Mouse (Mus musculus) spleen, postnatal 10 days (tissue): ENCODE results near the gene Tead1.

Source experiments
- DNase-seq, 2 experiments: peaks; one replicate each; pipeline ENCODE4 v3.0.0; 2021 to 2022; ENCODE audit warnings: low spot score in 2 of 2

Tead1 gene

DNA sequence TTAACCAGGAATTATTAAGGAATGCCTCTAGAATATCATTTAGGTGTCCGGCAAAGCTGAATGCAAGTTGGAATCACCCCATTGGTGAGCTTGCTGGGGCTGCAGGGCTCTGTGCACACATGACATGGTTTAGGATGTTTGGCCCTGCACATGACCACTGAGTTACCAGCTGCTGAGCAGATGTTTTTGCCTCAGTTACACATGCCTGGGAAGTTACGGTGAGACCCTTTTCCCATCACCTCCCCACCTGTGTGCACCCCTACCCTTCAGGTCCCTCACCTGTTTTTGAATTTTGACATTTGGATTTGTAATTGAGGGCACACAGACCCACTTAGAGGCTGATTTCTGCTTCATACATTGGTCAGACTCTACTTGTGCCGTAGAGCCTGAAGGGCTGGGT lies 6.9 kb downstream of the Tead1 start:
- DNase-seq = no peak

DNA sequence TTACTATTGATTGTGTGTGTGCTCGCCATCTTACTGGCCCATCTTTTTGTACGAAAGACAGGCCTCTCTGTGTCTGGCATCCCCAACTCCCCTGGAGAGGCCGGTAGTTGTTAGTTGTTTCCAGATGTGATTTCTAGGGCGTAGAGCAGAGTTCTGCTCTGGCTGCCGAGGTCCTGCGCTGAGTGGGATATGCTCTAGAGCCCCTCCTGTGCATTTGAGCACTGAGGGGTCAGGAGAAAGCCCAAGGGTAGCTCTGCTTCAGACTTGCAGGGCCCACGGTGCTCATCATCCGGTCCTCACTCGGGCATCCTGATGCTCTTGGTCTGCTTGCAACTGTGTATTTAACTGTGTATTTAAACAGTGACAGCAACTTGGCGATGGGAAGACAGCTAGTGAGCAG lies 7.5 kb downstream of the Tead1 start:
- no peak for DNase-seq

DNA sequence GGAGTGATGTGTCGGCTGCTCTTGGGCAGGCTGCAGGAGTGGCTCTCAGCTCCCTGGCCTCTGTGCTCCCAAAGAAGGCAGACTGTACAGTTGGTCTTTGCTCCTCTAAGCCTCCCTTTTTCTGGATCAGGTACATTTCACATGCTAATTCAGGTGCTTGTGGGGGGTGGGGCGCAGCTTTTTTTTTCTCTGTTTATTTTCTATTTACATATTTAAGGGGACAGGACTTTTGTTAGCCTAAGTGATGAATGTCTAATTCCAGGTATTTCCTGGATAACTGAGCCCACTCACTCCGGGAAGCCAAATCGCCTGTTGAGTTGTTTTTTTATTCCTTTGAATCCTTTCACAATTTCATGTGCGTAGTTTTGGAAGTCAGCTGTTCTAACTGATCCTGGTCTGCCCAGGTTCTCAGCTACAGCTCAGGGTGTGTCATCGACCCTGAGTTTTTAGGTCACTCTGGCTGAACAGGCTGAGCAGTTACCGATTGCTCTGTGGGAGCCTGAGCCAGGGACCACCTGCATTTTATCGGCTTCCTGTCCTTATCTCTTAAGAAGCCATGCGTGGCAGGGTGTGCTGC lies 9.4 kb downstream of the Tead1 start:
- DNase-seq = no peak

DNA sequence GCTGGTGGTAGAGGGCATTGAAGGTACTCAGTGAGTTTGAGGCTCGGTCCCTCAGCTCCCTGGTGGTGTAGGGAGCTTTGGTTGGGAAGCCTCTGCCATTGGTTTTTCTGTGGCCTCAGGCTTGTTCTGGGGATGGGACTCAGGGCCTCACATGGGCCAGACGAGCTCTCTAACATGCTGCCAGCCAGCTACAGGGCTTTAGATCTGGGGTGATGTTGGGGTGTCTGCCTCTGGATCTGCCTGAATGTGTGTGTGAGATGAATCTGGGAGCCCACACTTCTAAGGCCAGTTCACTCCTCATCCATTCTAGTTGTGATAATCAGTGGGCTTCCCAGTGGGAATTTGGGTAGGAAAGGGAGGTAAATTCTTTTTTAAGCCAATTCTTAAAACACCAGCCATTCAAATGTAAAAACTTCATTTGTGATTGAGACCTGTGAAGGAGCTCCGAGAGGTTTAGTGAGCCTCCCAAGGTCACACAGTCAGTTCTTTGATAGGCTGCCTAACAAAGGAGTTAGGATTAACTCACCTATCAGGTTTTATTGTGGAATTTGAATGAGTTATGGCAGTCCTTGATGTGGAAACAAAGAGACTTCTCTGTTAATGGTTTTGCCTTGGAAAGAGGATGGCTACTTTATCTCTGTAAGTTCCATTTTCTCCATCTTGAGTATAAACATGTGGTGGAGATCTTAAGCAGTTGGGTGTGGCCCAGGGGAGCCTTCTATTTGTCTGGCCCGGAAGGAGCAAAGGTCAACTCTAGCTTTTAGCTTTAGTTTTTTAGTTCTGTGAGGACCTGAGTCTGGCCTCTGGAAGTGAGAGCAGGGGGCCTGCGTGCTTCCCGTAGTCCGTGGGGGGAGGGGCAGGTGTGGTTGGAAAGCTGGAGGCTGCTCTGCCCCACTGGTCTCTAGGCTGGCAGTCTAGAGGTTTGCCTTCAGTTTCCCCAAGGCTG lies 12.0 kb downstream of the Tead1 start:
- no peak for DNase-seq

DNA sequence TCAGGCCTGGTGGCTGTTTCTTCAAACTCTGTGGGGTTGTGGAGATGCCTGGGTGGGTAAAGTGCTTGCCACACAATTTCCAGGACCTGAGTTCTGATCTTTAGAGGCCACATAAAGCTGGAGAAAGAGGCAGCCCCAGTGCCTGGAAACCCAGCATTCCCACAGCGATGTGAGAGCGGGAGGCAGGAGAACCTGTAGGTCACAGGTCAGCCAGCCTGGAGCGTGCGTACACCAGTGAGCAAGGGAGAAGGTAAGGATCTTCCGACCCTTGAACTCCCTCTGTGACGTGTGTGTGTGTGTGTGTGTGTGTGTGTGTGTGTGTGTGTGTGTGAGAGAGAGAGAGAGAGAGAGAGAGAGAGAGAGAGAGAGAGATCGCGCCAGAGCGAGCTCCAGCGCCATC lies 14.4 kb downstream of the Tead1 start:
- DNase-seq = no peak

DNA sequence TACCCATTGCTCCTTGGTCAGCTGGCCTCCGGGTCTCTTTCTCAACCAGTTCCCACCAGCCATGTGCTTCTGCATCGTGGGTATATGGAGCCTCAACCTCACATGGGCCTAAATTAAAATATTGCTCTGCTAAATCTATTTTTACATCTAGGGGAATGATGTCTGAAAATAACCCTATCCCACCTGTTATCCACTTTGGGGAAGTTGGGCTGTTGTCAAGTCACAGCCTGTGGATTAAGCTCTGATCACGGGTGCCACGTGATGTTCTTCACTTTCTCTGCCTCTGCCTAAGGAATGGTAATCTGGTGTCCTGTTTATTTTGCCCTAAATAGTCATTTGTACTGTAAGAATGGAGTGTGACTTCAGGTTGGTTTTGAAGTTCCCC lies 17.7 kb downstream of the Tead1 start:
- no peak for DNase-seq

DNA sequence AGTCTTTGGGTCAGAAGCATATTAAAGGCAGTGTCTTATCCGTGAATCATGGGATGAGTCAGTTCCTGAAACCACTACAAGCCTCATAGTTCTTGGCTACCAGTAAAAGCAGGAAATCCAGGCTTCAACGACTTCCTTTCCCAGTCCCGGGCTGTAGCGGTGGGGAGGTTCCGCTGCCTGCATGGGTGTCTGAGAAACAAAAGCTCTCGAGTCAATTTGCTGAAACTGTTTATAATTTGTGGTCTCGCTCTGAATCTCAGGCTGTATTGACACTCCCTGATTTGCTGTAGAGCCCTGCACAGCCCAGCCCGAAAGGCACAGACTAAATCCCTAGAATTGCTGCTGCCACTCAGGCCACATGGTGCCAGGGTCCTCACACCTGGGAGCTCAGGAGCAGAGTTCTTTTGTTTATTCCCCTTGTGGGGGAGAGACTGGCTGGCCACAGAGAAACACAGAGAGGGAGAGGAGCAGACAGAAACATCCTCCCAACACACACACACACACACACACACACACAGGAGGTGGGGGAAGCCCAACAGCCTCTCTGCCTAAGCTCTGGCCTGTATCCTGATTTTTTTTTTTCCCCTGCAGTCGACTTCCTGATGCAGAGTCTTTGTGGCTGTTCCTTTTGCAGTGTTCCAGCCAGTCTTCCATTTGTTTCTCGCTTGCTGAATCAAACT lies 18.2 kb downstream of the Tead1 start:
- no peak for DNase-seq

DNA sequence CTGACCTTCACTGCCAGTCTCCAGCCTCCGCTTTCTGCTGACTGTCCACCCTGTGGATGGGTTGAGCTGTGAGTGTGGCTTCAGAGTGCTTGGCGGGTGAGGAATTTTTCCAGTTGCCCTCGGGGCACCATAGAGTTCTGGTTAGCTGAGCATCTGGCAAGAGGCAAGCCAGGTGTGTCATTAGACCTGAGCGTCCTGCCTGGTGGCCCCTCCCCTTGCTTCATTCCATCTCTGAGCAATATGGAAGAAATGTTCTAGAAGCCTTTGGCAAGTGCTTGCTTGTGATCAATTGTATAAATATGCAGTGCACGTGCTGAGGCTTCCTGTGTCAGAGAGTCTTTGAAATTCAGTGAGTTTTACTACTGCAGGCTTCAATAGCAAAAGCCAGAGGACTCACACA lies 21.0 kb downstream of the Tead1 start:
- DNase-seq = no peak

DNA sequence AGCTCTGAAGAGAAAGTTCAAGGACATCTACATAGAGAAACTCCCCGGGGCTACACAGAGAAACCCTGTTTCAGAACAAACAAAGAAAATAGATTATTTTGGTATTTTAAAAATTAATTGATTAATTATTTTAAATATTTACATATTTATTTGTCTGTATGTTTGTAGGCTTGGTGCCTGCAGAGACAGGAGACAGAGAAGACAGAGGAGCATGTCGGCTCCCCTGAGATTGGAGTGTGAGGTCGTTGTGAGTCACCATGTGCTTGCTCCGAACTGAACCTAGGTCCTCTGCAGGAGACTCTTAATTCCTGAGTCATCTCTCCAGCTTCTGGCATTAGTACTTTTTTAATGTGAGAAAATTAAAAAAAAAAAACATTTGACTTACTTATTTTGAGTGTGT lies 24.2 kb downstream of the Tead1 start:
- DNase-seq = no peak

DNA sequence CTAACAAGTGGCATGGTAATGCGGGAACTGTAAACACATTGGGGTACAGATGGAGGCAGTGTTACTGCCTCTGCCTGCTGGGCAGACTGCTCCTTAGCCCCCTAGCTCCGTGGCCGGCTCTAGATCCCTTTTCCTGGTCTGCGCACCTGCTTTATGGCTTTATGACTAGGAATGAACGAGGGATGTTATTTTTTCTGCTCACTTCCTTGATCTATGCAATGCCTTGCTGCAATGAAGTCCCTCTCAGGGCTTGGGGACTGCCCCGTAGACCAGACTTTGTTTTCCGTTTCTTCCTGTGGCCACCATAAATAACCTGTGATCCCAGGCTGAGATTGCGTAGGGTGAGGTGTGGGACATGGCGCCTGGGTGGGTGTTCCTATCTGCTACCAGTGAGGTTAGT lies 26.8 kb downstream of the Tead1 start:
- DNase-seq = no peak

DNA sequence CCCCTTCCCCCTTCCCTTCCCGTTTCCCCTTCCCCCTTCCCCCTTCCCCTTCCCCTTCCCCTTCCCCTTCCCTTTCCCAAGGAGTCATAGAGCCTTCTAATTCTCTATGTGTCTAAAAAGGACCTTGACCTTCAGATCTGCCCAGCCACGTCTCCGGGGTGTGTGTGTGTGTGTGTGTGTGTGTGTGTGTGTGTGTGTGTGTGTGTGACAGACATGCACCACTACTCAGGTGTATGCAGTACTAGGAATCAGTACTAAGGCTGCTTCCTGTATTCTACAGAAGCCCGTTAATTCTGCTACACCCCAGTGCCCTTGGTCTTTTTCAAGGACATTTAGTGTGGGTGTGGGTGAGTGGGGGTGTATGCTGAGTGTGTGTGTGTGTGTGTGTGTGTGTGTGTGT lies 27.6 kb downstream of the Tead1 start:
- DNase-seq = no peak

DNA sequence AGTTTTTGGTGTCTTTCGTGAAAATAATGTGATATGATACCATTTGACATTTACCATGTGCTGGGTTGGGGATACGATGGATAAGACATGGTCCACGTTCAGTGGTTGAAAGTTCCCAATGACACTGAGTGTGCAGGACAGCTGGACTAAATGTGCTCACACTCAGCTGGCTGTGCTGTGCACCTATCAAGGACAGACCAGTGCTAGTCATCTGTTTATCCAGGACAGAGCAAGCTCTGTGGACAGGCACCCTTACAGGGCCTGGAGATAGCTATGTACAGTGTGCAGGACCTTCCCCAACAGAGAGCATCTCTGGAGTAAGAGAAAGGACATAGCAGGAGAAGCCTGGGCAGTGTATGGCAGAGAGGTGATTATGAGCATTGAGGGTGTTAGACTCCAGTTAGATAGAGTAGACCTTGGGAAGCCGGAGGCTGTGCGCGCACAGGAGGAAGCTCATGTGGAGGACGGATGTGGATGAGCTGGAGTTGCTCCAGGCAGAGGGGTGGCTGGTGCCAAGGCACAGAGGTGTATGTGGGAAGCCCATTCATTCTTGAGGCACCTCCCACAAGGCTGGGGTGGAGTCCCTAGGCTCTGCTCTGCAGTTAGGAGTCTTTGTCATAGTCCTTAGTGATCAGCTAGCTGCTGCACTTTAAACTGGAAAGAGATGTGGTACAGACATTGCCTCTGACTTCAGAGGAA lies 31.4 kb downstream of the Tead1 start:
- DNase-seq = no peak

DNA sequence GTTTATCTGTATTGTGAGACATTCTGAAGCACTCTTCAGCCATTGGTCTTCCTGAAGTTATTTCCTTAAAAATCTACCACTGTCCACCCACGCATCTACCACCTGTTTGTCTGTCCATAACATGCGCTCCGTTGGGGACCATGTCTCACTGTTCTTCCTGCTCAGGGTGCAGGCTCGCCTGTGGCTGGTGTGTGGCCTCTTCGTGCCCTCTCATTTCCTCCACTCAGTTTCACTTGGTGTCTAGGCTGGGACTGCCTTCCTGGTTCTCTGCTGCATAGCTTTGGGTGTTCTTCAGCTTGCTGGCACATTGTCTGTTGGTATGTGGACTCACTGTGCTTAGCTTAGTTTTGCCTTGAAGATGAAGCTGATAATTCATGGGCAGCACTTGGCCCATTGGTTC lies 32.9 kb downstream of the Tead1 start:
- no peak for DNase-seq

DNA sequence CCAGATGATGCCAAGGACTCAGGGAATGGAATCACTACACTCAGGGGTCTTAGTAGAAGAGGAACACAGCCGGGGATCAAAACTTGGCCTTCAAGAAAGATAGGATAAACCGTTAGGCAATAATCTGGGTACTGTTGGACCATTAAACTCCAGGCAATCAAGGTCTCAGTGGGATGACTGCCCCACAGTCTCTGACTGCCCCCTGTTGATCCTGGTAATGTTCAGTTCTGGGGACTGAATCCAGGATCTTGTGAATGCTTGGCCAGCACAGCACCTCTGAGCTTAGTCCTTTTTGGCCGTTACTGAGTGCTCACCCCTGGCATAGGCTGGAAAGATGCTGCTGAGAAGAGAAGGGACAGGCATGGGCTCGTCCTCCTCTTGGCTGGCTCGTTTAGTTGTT lies 34.4 kb downstream of the Tead1 start:
- DNase-seq = no peak

DNA sequence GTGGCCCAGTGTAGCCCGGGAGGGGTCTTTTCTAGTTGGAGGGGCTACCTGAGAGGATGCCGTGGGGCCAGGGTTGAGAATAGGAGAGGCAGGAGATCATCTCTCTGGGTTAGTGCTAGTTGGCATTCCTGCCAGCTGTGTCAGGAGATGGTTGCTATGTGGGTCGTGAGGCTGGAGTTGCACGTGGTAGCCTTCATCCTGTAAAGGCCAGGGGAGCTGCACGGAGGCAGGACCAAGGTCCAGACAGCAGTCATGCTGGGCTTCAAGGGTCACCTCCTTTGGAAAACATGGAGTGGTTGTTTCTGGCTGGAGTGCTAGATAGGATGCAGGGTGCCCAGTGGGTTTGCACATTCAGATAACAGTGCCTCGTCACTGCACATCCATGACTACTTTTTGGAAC lies 35.7 kb downstream of the Tead1 start:
- no peak for DNase-seq

DNA sequence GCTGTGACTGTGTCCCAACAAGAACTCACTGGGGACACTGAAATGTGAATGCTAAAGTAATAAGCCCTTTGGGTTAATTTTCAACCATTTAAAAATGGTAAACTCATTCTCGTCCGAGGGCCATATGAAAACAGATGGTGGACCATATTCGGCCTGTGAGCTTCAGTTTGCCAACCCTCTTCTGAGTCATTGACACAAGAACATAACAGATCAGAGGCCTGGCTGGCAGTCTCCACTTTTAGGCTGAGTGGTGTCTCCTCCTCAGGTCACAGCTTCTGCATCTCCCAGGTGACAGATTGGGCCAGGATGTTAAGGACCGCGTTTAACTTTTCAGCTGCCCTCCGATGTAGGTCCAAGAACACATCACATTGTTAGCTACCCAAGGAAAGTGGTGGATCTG lies 37.6 kb downstream of the Tead1 start:
- DNase-seq = no peak

DNA sequence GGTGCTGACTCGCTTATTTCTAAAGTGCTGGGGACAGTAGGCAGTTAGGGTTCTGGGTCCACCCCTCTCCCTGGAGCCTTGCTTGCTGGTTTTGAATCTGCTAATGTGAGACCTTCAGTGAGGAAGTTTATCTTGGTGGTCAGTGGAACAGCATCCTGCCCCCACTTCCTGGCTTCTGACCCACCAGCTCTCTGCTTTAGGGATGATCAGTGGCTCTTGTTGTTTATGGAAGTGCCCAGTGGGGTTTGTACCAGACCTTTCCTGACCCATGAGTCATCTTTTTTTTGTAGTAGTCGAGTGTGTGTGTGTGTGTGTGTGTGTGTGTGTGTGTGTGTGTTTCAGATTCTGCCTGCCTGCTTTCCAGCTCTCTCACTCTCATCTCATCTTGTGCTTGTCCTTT lies 38.6 kb downstream of the Tead1 start:
- no peak for DNase-seq

DNA sequence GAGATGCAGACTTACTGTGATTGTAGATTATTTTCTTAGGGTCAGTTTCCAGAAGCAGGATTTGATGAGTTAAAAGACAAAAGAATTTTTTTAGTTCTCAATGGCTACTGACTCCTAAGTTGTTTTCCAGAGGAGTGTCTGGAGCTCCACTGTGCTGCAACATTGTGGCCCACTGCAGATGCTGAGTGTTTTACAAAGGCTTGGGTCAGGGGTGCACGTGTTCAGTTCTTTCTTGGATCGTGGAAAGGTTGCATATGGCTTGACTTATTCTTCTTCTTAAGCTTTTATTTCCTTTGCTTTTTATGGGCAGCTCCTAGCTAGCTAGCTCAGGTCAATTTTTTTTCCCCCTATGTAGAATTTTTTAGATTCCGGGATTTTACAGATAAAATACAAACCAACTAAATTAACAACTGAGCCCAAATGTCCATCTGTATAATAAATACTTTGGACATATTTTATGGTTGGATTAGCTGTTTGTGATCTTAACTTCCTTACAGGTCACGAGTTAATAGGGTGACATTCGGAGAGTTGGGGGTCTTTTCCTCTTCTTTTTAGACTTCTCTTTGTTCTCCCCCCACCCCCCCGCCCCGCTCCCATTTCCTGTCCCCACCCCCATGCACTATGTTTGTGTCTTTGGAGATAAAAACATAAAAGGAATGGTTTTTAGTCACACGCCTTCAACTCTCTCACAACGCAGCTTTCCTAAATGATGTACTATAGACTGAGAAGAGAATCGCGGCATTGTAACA lies 40.5 kb downstream of the Tead1 start:
- DNase-seq = no peak

DNA sequence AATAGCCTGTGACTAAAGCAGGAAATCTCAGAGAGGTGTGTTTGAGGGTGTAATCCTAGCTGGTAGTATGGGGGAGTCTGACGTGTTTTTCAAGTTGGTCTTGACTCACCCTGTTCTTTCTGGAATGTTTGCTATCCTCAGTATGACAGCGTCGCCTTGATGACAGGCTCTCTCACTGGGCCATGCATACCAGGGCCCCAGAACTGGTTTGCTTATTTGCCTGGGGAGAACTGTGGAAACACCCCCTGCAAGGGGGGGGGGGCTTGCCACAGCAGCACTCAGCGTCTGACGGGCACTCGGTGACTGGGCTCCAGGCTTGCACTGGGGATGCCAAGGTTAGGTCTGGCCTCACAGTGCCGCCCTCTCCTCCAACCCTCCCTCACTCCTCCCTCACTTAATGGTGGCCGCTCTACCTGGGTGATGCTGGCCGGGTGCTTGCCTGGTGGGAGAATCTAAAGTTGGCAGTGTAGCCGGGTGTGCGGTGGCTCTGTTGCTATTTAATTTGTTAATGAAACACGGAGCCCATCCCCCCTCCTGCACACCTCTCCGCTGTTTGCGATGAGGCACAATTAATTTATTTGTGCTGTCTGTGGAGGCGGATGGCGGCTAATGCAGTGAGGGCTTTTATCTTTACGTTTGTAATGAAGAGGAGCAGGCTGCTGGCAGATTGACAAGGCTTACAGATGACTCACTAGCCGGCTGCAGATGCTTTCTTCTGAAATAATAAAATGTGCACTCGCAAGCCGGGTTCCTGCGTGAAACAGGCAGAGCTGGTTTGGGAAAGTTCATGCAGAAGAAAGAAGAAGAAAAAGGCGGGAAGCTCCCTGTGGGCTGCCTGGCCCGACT lies 41.2 kb downstream of the Tead1 start:
- DNase-seq = no peak

DNA sequence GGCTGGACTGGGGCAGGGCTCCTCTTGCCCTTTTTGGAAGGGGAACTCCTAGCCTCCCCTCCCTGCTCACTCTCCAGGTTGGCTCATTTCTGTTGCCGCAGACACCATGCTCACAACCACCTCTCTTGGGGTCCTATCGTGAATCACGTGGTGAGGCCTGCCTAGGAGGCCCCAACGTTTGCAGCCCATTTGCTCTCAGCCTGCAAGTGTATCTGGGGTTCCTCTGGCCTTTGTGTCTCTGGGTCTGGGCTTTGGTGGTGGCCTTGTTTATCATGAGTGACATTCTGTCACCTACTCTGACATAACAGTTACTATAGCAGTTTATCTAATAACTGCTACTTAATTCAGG lies 41.8 kb downstream of the Tead1 start:
- DNase-seq = no peak

DNA sequence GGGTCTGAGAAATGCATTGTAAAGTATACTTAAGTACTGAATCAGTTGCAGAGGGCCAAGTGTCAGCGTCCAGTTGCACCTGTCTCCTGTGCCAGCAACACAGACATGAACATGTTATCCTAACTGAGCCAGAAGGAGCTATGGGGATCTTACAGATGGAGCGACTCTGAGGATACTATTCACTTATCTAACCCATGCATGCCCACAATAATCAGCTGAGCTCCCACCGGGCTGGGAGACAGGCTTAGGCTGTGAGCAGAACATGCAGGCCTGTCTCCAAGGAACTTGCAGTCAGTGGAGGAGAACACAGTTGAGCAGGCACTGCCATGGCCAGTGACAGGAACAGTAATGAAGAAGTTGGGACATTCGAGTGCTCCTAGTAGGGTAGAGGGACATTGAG lies 42.7 kb downstream of the Tead1 start:
- no peak for DNase-seq
